Mouse (Mus musculus): Measurements from ENCODE around the gene Arpin.

GRCm38 (mm10) chr7:79961600-79961999 is 26.4 kb upstream of the Arpin start:
- TF ChIP-seq CTCF (conservative IDR thresholded peaks at IDR 0.05; ENCODE audit: insufficient read depth, insufficient read length, low read depth, low read length) (no peak), POLR2A (IDR thresholded peaks at IDR 0.05; ENCODE audit: low read depth, low read length) (no peak)

All from kidney, adult 2 months (tissue).